Mouse (Mus musculus) gastrocnemius, adult 2 months (tissue): Measurements from ENCODE around the gene Kalrn. TPM values are rescaled to one million over a fixed set of nuclear protein-coding genes. Genes with fewer than 3 reads are reported as not detected.
A peak's percentile ranks its signal among the peaks of the same experiment; 100 is the strongest.

Experiments
- DNase-seq: peaks from one replicate; pipeline ENCODE4 v3.0.0; 2022
- H3K27ac ChIP-seq: fragments of 200-600 bp; 2 replicates; pipeline ENCODE4 v1.8.1; 2022; ENCODE audit warnings: mild to moderate bottlenecking
- H3K4me3 ChIP-seq: fragments of 200-600 bp; 2 replicates; pipeline ENCODE4 v1.8.1; 2022; ENCODE audit warnings: mild to moderate bottlenecking, moderate library complexity
- CTCF ChIP-seq: fragments of 200-600 bp; IDR thresholded peaks from 2 replicates; pipeline ENCODE4 v1.8.1; 2022; ENCODE audit warnings: antibody characterized with exemption, mild to moderate bottlenecking, moderate library complexity
- intact Hi-C: fragments of 180-260 bp; cut with DNase I; formaldehyde crosslinking; loops from one replicate; pipeline ENCODE4 v1.15.1; 2025
- total RNA-seq, 2 experiments: library from RNA; stranded (reverse); gene quantifications; 2 replicates each; pipeline ENCODE4 v1.2.3; 2021

Kalrn gene
- total RNA-seq, 2 experiments from 2014 or later = 21.8 to 28.3 TPM

DNA sequence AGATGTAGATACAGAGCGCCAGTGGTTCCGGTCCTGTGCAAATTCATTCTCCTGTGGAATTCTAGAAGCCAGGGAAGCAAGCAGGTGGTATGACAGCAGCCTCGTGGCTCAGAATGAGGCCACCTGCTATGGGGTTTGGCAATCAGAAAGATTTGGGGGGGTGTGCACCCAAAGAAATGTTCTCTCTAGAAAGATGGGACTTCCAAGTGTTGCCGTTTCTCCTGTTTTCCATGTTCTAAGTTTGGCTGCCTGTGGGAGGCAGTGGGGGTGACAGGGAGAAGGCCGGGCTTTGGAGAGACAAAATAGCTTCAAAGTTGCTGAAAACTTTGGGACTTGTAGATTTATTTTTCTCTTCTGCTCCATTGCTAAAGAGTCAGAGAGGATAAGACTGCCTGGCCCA is 301.9 kb downstream of the Kalrn start:
- no peak for TF ChIP-seq CTCF
- intact Hi-C loops = no loop called here
- no peak overlapping the region for H3K4me3 ChIP-seq
- no peak overlapping the region for H3K27ac ChIP-seq
- DNase-seq = no peak

DNA sequence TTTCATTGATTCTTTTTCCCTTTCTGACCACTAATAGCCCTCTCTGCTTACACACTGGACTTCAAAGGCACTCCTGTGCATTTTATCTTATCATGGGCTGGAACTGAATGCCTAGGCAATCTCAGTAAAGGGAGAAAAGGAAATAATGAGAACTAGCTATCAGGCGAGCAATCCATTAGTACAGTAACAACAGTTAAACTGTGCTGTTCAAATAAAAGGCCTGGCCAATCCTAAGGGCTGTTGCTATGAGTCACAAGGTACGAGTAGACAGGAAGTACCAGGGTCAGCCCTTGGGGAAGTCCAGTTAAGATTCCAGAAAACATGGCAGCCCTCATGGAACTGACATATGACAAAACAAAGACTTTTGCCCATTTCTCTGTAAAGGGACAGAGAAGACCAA is 302.7 kb downstream of the Kalrn start:
- H3K4me3 ChIP-seq = no peak overlapping the region
- no peak for DNase-seq
- no peak for TF ChIP-seq CTCF
- intact Hi-C loops = no loop called here
- no peak overlapping the region for H3K27ac ChIP-seq

GRCm38 (mm10) chr16:34269642-34270041 is 303.7 kb downstream of the Kalrn start:
- no peak overlapping the region for H3K4me3 ChIP-seq
- intact Hi-C loops = no loop called here
- TF ChIP-seq CTCF = no peak
- no peak overlapping the region for H3K27ac ChIP-seq
- DNase-seq = no peak

DNA sequence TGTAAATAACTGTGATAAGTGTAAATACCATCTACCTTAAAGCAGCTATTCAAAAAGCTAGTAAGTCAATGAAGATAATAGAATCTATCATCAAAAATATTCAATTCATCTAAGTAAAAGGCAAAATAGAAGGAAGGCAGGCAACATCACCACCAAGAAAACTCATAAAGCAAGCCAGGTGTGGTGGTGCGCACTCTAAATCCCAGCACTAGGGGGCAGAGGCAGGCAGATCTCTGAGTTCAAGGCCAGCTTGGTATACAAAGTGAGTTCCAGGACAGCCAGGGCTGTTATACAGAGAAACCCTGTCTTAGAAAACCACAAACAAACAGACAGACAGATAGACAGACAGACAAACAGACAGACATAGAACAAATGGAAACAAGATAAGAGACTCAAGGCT is 305.6 kb downstream of the Kalrn start:
- intact Hi-C loops = no loop called here
- H3K4me3 ChIP-seq = no peak overlapping the region
- H3K27ac ChIP-seq = no peak overlapping the region
- TF ChIP-seq CTCF = peak; percentile 30; the same call in 1 of the 2 replicates
- DNase-seq = no peak

DNA sequence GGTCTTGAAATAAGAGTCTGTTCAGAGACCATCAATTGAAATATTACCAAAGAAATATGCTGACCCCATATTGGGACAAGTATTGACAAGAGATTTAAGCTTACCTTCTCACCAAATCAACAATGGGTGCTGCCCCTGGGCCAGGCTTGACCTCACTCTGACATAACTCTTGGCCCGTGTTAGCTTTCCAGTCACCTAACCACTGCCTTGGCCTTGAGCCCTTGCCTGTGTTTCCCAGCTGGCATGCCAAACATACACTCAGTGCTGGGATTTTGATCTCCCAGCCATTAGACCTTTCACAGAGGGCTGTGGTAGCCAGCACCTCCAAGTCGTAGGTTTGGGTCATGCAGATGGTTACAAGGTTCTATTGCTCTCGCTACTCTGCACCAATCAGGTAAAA is 308.7 kb downstream of the Kalrn start:
- no peak for TF ChIP-seq CTCF
- H3K27ac ChIP-seq = no peak overlapping the region
- no peak for DNase-seq
- H3K4me3 ChIP-seq = no peak overlapping the region
- intact Hi-C loops = no loop called here

- TF ChIP-seq CTCF = no peak
- H3K4me3 ChIP-seq = no peak overlapping the region
These were observed 310.4 kb downstream of the Kalrn start for GRCm38 (mm10) chr16:34262731-34263460.

DNA sequence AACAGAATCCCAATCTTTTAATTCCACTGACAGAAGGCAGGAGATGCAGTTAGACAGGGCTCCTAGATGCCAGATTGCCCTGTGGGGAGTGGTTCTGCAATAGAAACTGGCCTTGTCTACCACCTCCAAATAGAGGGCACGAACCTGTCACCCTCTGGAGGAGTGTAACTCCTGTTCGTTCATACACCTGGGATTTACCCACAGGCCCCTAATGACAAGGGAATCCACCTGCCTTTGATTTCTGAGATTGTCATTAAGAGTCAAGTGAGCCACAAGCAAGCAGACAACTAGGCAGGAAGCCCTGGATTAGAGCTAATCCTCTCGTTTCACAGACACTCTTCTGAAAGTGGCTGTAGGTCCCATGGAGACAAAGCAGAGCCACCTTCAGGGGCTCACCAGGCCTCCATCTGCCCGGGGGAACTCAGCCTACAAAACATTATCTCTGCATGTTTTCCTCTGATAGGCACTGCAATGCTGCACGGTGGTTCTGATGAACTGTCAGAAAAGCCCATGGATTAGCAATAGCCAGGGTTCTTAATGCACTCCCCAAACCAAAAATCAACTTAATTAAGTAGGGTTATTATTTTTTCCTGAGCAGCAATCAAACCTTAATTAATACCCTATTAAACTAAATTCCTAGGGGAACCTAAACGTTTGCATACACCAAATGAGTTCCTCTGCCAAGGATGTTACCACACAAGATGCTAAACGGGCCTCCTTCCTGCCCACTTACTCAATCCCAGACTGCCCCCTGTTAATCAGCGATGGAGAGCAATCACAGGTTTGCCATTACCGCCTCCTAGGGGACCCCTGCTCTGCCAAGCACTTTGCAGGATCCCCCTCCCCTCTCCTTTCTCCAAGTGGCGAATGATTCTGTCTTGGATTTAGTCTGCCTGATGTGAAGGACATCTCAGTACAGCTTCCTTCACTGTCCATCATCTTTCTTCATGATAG is 312.1 kb downstream of the Kalrn start:
- intact Hi-C loops = no loop called here
- no peak for TF ChIP-seq CTCF
- Histone ChIP-seq H3K27ac (no peak overlapping the region), H3K4me3 (no peak overlapping the region)
- DNase-seq = no peak

More at GRCm38 (mm10) chr16:34262731-34263460, 310.4 kb downstream of the Kalrn start:
- intact Hi-C loops = no loop called here
- no peak for DNase-seq
- no peak overlapping the region for H3K27ac ChIP-seq

GRCm38 (mm10) chr16:34254646-34255022 is 318.7 kb downstream of the Kalrn start:
- intact Hi-C loops = no loop called here
- H3K4me3 ChIP-seq = no peak overlapping the region
- TF ChIP-seq CTCF = no peak
- DNase-seq = no peak
- H3K27ac ChIP-seq = no peak overlapping the region

DNA sequence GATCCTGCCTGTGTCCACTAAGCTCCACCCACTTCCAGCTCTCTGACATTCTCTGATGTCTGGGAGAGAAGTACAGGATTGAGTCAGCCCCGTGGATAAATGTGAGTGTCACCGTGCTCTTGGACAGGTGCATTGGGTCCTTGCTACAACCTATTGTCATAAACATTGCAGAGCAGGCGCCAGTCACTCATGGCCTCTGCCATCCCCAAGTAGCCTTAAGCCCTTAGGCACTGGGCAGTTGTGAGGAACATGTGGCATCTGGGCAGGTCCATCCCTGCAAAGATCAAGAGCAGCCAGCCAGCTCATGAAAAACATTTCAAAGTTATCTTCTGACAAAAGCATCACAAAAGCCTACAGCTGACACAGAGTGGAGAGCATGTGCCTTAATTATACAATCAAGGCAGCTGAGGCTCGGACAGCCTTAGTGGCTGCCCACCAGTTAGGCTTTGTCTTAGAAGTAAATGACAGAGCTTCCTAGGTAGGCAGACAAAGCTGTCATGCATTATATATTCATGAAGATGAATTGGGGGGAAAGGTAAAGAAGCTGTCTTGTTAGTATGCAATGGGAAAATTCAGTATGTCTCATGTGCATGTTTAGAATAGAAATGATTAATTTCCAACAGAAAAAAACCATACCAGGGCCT is 319.2 kb downstream of the Kalrn start:
- no peak overlapping the region for H3K4me3 ChIP-seq
- intact Hi-C loops = no loop called here
- TF ChIP-seq CTCF = no peak
- H3K27ac ChIP-seq = no peak overlapping the region
- no peak for DNase-seq

GRCm38 (mm10) chr16:34252670-34253069 is 320.7 kb downstream of the Kalrn start:
- intact Hi-C loops = no loop called here
- no peak overlapping the region for H3K4me3 ChIP-seq
- no peak for DNase-seq
- TF ChIP-seq CTCF = no peak
- no peak overlapping the region for H3K27ac ChIP-seq

GRCm38 (mm10) chr16:34248256-34248655 is 325.1 kb downstream of the Kalrn start:
- no peak overlapping the region for H3K4me3 ChIP-seq

GRCm38 (mm10) chr16:34241936-34242729 is 331.2 kb downstream of the Kalrn start:
- DNase-seq = no peak
- no peak overlapping the region for H3K4me3 ChIP-seq
- no peak for TF ChIP-seq CTCF
- intact Hi-C loops = no loop called here
- H3K27ac ChIP-seq = no peak overlapping the region

More at GRCm38 (mm10) chr16:34248256-34248655, 325.1 kb downstream of the Kalrn start:
- no peak for DNase-seq
- no peak overlapping the region for H3K27ac ChIP-seq
- TF ChIP-seq CTCF = no peak
- intact Hi-C loops = no loop called here
